Mouse (Mus musculus) midbrain, embryonic 10.5 days (tissue): Measurements from ENCODE around the gene Tmf1. TPM values are rescaled to one million over a fixed set of nuclear protein-coding genes. Genes with fewer than 3 reads are reported as not detected.

Experiments
- DNase-seq: peaks from one replicate; pipeline ENCODE4 v3.0.0-alpha.2; 2017; ENCODE audit warnings: low spot score
- H3K27ac ChIP-seq: fragments of 300-500 bp; sonication (generic); replicated peaks from 2 replicates; pipeline ENCODE4 v1.5.1; 2016; ENCODE audit warnings: mild to moderate bottlenecking
- H3K27me3 ChIP-seq: fragments of 300-500 bp; sonication (generic); 2 replicates; pipeline ENCODE4 v1.6.1; 2016; ENCODE audit warnings: low read depth, mild to moderate bottlenecking; ENCODE audit not compliant: poor library complexity, severe bottlenecking
- H3K36me3 ChIP-seq: fragments of 300-500 bp; sonication (generic); 2 replicates; pipeline ENCODE4 v1.6.1; 2016; ENCODE audit warnings: mild to moderate bottlenecking, moderate library complexity
- H3K4me1 ChIP-seq: fragments of 300-500 bp; sonication (generic); 2 replicates; pipeline ENCODE4 v1.6.1; 2016
- H3K4me3 ChIP-seq: fragments of 300-500 bp; sonication (generic); 2 replicates; pipeline ENCODE4 v1.5.1; 2016; ENCODE audit warnings: mild to moderate bottlenecking, moderate library complexity
- H3K9me3 ChIP-seq: fragments of 300-500 bp; sonication (generic); replicated peaks from 2 replicates; pipeline ENCODE4 v1.6.1; 2016; ENCODE audit warnings: mild to moderate bottlenecking
- WGBS: fragments of 180-500 bp; shearing (Covaris S2); methylation state at CpG from one replicate; pipeline ENCODE4 v1.1.7; 2016; 5-methylcytosine and 5-hydroxymethylcytosine counted together
- polyA plus RNA-seq: library from polyadenylated mRNA; unstranded; fragments of >200 nt; fragmentation: Nextera tagmentation; extraction: Ambion mirVana; gene quantifications from 2 replicates; pipeline ENCODE4 v1.2.1, GENCODE M21; 2016

Gene Tmf1
- polyA plus RNA-seq, 1 experiment from 2014 or later, result 24.1 TPM

GRCm38 (mm10) chr6:97210962-97211601 lies 32.2 kb upstream of the Tmf1 start:
- H3K27ac ChIP-seq, result peak overlapping the region; percentile 75
- peaks cover 14% of the 10 kb centered on the region for H3K27me3 ChIP-seq
- H3K4me3 ChIP-seq, result peak overlapping the region; percentile 62
- 4% methylated on average over 22 of the region's 22 CpGs for WGBS
- peaks cover 25% of the 10 kb centered on the region for H3K4me1 ChIP-seq
- peaks cover 9% of the 10 kb centered on the region for H3K36me3 ChIP-seq
- 0 out of 2 replicates have a peak, but pooled peaks cover 5% of the 10 kb centered on the region for H3K9me3 ChIP-seq
- DNase-seq, result no peak

GRCm38 (mm10) chr6:97210191-97210961 lies 31.5 kb upstream of the Tmf1 start, which contains the start of gene Arl6ip5:
Gene Arl6ip5 (plus strand): TSS chr6:97210689.
- Histone ChIP-seq H3K4me1 (peaks cover 30% of the 10 kb centered on the region), H3K27ac (peak within 1 kb of the TSS; percentile 75), H3K27me3 (peaks cover 14% of the 10 kb centered on the region), H3K4me3 (peak within 1 kb of the TSS; percentile 62), H3K36me3 (peaks cover 8% of the 10 kb centered on the region), H3K9me3 (0 out of 2 replicates have a peak, but pooled peaks cover 5% of the 10 kb centered on the region)
- 14% methylated on average over 32 of the region's 32 CpGs for WGBS
- peak; percentile 89 for DNase-seq

DNA sequence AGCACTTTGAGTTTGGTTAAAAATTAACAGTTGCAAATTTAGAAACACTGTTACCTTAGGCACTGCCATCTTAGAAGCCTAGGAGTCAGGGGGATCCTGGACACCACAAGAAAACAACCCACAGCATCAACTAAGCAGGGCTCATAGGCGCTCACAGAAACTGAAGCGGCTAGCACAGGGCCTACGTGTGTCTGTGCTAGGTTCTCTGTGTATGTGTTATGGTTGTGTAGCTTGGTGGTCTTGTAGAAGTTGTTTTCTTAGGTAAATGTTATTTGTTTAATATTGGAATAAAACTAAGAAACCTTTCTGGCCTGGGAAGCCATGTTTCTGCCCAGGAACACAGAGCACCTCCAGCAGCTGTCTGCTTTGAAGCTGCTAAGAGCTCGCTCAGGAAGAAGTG lies 30.8 kb upstream of the Tmf1 start:
- Histone ChIP-seq H3K4me1 (peaks cover 30% of the 10 kb centered on the region), H3K27me3 (peaks cover 14% of the 10 kb centered on the region), H3K9me3 (0 out of 2 replicates have a peak, but pooled peaks cover under 1% of the 10 kb centered on the region), H3K4me3 (no peak overlapping the region), H3K27ac (no peak overlapping the region), H3K36me3 (peaks cover 2% of the 10 kb centered on the region; the same call in 1 of the 2 replicates)
- DNase-seq, result no peak
- whole genome bisulfite sequencing, result 91% methylated on average over 4 of the region's 4 CpGs

GRCm38 (mm10) chr6:97209201-97209600 lies 30.3 kb upstream of the Tmf1 start:
- Histone ChIP-seq H3K36me3 (no peaks in the 10 kb centered on the region), H3K27me3 (peaks cover 14% of the 10 kb centered on the region), H3K27ac (no peak overlapping the region), H3K4me3 (no peak overlapping the region), H3K4me1 (peaks cover 36% of the 10 kb centered on the region), H3K9me3 (no peaks in the 10 kb centered on the region)
- WGBS, result 46% methylated on average over 3 of the region's 3 CpGs
- DNase-seq, result no peak

DNA sequence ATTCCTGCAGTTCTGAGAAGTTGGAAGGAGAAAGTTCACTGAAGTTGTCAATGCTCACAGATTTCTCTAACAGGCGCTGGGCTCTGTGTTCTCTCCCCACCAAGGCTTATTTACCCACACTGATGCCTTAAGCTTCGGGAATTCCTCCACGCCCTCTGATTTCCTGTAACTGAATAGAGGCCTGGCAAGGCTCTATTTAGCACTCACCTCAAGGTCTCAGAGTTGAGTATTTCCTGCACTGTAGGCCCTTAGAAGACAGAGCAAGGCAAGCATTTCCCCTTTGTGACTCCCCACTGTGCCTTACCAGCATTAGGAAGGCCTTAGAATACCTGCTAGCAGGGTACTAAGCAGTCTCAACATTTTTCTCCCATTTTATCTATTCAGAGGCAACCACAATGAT lies 29.5 kb upstream of the Tmf1 start:
- H3K9me3 ChIP-seq, result no peaks in the 10 kb centered on the region
- 37% methylated on average over 3 of the region's 3 CpGs for WGBS
- peaks cover 14% of the 10 kb centered on the region for H3K27me3 ChIP-seq
- H3K4me1 ChIP-seq, result peaks cover 44% of the 10 kb centered on the region
- no peak overlapping the region for H3K4me3 ChIP-seq
- no peaks in the 10 kb centered on the region for H3K36me3 ChIP-seq
- no peak for DNase-seq
- H3K27ac ChIP-seq, result no peak overlapping the region

GRCm38 (mm10) chr6:97207085-97207484 lies 28.2 kb upstream of the Tmf1 start:
- Histone ChIP-seq H3K4me1 (peaks cover 43% of the 10 kb centered on the region), H3K27ac (no peak overlapping the region), H3K9me3 (no peaks in the 10 kb centered on the region), H3K27me3 (peaks cover 8% of the 10 kb centered on the region), H3K36me3 (peaks cover 2% of the 10 kb centered on the region; the same call in 1 of the 2 replicates), H3K4me3 (no peak overlapping the region)
- DNase-seq, result no peak
- WGBS, result 76% methylated on average over 4 of the region's 4 CpGs

GRCm38 (mm10) chr6:97205439-97205885 lies 26.5 kb upstream of the Tmf1 start, which contains the start of gene Uba3:
Gene Uba3 (minus strand): TSS chr6:97205647.
- peaks cover 9% of the 10 kb centered on the region for H3K36me3 ChIP-seq
- H3K27ac ChIP-seq, result peak within 1 kb of the TSS; percentile 98
- peaks cover 29% of the 10 kb centered on the region for H3K4me1 ChIP-seq
- peak within 1 kb of the TSS; percentile 92 for H3K4me3 ChIP-seq
- under 1% methylated on average over 38 of the region's 38 CpGs for WGBS
- H3K27me3 ChIP-seq, result no peaks in the 10 kb centered on the region
- no peaks in the 10 kb centered on the region for H3K9me3 ChIP-seq
- DNase-seq, result peak; percentile 100

DNA sequence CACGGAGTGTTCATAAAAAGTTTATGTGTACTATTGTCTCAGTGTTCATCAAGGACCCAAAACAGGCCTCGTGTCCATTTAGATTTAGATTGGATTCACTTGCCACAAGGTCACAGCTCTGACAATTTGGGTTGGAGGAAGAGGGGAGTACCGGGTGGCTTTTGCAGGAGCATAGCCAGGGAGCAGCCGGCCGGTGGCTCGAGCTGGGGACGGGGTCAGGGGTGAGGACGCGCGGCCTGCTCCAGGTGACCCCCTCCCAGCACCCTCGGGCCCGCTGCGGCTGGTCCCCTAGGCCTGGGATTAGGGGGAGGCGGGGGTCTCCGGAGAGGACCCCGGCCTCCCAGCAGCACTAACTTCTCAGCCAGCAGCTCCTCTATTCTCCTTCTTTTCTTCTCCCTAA lies 26.0 kb upstream of the Tmf1 start:
- H3K27me3 ChIP-seq, result no peaks in the 10 kb centered on the region
- peak overlapping the region; percentile 92 for H3K4me3 ChIP-seq
- peaks cover 12% of the 10 kb centered on the region for H3K36me3 ChIP-seq
- peak overlapping the region; percentile 98 for H3K27ac ChIP-seq
- H3K9me3 ChIP-seq, result no peaks in the 10 kb centered on the region
- under 1% methylated on average over 16 of the region's 16 CpGs for WGBS
- no peak for DNase-seq
- peaks cover 25% of the 10 kb centered on the region for H3K4me1 ChIP-seq

DNA sequence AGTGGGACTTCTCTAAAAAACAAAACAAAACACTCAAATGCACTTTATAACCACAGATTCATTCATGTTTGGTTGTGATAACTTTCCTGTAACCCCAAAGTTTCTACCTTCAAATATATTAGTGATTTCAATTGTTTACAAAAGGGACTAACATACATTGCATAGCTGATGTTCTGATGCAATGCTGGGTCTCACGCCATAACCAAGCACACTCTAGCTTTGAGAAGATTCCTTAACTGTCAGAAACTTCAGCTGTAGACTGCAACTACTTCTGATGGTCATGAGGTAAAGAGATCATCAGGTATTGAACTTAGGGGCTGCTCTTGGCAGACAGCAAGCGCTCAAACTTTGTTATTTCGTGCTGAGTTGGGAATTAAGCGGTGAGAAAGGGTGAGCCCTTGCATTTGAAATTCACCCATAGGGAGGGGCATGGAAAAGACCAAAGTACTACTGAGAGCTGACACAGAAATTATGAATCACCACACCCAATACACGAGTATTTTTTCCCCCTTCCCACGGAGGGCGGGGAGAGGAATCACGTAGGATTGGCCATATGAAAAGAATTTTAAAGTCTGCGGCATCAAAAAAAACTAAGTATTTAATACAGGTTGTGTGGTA lies 25.4 kb upstream of the Tmf1 start:
- H3K27ac ChIP-seq, result peak overlapping the region; percentile 98
- H3K36me3 ChIP-seq, result peaks cover 18% of the 10 kb centered on the region
- WGBS, result 24% methylated on average over 9 of the region's 9 CpGs
- no peaks in the 10 kb centered on the region for H3K9me3 ChIP-seq
- H3K27me3 ChIP-seq, result no peaks in the 10 kb centered on the region
- DNase-seq, result no peak
- H3K4me3 ChIP-seq, result peak overlapping the region; percentile 92
- H3K4me1 ChIP-seq, result peaks cover 24% of the 10 kb centered on the region

DNA sequence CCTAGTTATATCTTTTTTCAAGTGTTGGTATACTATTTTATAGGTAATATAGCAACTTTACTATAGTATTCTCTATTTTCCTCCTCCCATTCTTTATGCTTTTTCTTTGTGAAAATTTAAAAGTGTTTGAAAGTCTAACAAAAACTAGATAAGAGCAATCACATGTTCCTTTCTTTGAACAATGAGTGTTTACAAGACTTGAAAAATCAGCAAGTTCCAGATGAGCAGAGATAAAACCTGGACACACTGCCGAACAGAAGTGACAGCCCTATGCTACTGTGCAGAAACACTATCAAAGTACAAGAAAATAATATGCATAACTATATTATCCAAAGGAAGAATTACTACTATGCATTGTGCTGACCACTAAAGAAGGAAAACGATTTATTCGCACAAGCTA lies 23.6 kb upstream of the Tmf1 start:
- 91% methylated on average over 3 of the region's 3 CpGs for WGBS
- DNase-seq, result no peak
- Histone ChIP-seq H3K4me3 (no peak overlapping the region), H3K9me3 (no peaks in the 10 kb centered on the region), H3K27me3 (no peaks in the 10 kb centered on the region), H3K4me1 (peaks cover 21% of the 10 kb centered on the region), H3K36me3 (peaks cover 33% of the 10 kb centered on the region), H3K27ac (no peak overlapping the region)

DNA sequence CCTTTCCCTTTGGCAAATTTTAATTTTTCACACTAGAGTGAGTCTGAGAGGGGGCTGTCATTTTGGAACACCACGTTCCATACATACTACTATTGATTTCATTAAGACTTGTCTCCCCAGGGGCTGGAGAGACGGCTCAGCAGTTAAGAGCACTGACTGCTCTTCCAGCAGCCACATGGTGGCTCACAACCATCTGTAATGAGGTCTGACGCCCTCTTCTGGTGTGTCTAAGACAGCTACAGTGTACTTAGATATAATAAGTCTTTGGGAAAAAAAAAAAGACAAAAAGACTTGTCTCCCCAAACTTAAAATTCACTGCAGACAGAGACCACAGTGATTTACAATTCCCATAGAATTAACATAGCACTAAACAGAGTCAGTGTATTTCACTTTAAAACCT lies 21.5 kb upstream of the Tmf1 start:
- 73% methylated on average over 3 of the region's 3 CpGs for WGBS
- Histone ChIP-seq H3K27me3 (no peaks in the 10 kb centered on the region), H3K4me1 (peaks cover 17% of the 10 kb centered on the region), H3K4me3 (no peak overlapping the region), H3K27ac (no peak overlapping the region), H3K36me3 (peaks cover 53% of the 10 kb centered on the region), H3K9me3 (no peaks in the 10 kb centered on the region)
- DNase-seq, result no peak

DNA sequence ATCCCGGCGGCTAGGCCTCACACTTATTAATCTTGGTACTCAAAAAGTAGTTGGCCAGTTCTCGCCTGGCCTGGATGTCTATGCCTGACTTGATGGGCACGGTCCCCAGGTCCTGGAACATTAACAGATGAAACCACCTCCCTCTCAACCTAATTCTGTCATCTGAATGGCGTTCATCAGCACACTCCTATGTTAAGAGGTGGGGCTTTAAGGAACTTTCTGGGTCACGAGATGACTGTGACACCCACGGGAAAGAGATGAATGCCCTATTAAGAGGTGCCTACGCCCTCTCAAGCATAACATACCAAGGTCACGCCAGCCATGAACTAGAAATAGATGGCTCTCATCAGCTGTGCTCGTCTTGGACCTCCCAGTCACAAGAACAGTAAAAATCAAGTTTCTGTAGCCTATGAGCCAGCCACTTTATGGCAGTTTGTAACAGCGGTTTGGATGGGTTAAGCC lies 476 bp upstream of the Tmf1 start:
- Histone ChIP-seq H3K4me3 (peak overlapping the region; percentile 73), H3K4me1 (peaks cover 43% of the 10 kb centered on the region), H3K27ac (peak overlapping the region; percentile 94), H3K36me3 (peaks cover 42% of the 10 kb centered on the region), H3K9me3 (no peaks in the 10 kb centered on the region), H3K27me3 (no peaks in the 10 kb centered on the region)
- DNase-seq, result no peak
- WGBS, result 17% methylated on average over 11 of the region's 11 CpGs
